Mouse (Mus musculus) heart, adult 2 months (tissue): ENCODE results near the gene Atxn7l1. TPM values are rescaled to one million over a fixed set of nuclear protein-coding genes. Genes with fewer than 3 reads are reported as not detected.

Experiments
- DNase-seq, 2 experiments: peaks; one replicate each; pipeline ENCODE4 v3.0.0; 2021
- H3K27ac ChIP-seq: fragments of 200-600 bp; 2 replicates; pipeline ENCODE4 v1.8.1; 2022
- H3K27me3 ChIP-seq: fragments of 200-500 bp; 2 replicates; pipeline ENCODE4 v1.6.1; 2012; ENCODE audit warnings: mild to moderate bottlenecking, low read length, inconsistent platforms, mixed read lengths; ENCODE audit not compliant: control insufficient read depth, insufficient read depth
- H3K36me3 ChIP-seq: fragments of 200-500 bp; 2 replicates; pipeline ENCODE4 v1.6.1; 2012; ENCODE audit warnings: low read length, inconsistent platforms; ENCODE audit not compliant: control insufficient read depth, insufficient read depth
- H3K4me1 ChIP-seq: fragments of 200-500 bp; 2 replicates; pipeline ENCODE4 v1.6.1; 2011; ENCODE audit warnings: low read length; ENCODE audit not compliant: control insufficient read depth, insufficient read depth
- H3K4me3 ChIP-seq: fragments of 200-600 bp; 2 replicates; pipeline ENCODE4 v1.8.1; 2022
- H3K79me2 ChIP-seq: fragments of 200-500 bp; replicated peaks from 2 replicates; pipeline ENCODE4 v1.6.1; 2012; ENCODE audit warnings: mild to moderate bottlenecking, inconsistent platforms, low read length, moderate library complexity, mixed read lengths; ENCODE audit not compliant: control insufficient read depth, insufficient read depth
- H3K9ac ChIP-seq: fragments of 200-500 bp; 2 replicates; pipeline ENCODE4 v1.6.1; 2012; ENCODE audit warnings: low read depth, mild to moderate bottlenecking, control low read depth, inconsistent platforms, low read length, mixed read lengths
- CTCF ChIP-seq: fragments of 200-600 bp; IDR thresholded peaks from 2 replicates; pipeline ENCODE4 v1.8.1; 2022; ENCODE audit warnings: antibody characterized with exemption, mild to moderate bottlenecking, moderate library complexity
- EP300 ChIP-seq: fragments of 200-500 bp; IDR thresholded peaks from 2 replicates; pipeline ENCODE4 v1.6.1; 2011; ENCODE audit warnings: low read depth, low read length, control low read depth; ENCODE audit not compliant: insufficient read depth
- POLR2A ChIP-seq: fragments of 200-500 bp; IDR thresholded peaks from 2 replicates; pipeline ENCODE4 v1.6.1; 2011; ENCODE audit warnings: mild to moderate bottlenecking, low read depth, low read length, control low read depth; ENCODE audit not compliant: insufficient read depth
- WGBS: fragments of 180-500 bp; shearing (Covaris S2); methylation state at CpG from one replicate; pipeline ENCODE4 v1.1.7; 2018; 5-methylcytosine and 5-hydroxymethylcytosine counted together
- intact Hi-C: fragments of 180-260 bp; cut with DNase I; formaldehyde crosslinking; loops from one replicate; pipeline ENCODE4 v1.15.1; 2025
- polyA plus RNA-seq: library from polyadenylated mRNA; depleted of rRNA; stranded (reverse); fragments of >200 nt; gene quantifications from 2 replicates; pipeline ENCODE4 v1.2.3, GENCODE M21; 2012
- total RNA-seq, 2 experiments: library from RNA; stranded (reverse); gene quantifications; 2 replicates each; pipeline ENCODE4 v1.2.3; 2021

Gene Atxn7l1
- total and polyA plus RNA-seq, 3 experiments = 18.8 to 21.6 (median 19.0) TPM

DNA sequence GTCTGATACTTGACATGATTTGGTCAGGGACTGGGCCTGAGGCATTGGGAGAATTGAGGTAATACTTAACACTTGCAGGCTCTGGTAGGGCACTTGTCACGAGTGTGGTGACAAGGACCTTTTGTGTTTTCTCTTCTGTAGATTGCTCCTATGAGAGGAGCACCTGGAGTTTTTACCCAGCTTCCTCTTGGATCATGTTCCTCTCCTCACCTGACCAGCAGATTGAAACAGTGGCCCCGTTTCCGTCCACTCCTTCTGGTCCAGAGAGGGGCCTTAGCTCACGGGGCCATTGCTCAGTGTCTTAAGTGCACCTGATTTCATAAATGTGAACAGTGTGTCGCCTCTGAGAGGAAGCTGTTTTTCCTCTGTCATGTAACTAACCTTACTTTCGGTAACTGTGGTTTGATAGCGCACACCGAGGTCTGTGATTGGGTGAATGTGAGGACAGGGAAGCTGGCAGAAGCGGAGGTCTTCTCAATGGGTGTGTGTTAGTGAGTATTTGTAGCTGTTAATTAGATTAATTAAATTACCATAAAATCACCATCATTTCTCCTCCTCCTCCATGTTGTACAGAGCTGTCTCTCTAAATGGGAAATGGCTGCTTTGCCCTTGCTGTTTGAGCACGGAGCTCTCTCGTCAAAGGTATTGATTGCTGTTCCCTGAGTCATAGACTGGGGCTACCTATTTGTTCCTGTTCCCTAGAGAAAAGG lies 35.1 kb downstream of the Atxn7l1 start:
- H3K79me2 ChIP-seq = 0 out of 2 replicates have a peak, but pooled peaks cover 2% of the 10 kb centered on the region
- no peaks in the 10 kb centered on the region for H3K27me3 ChIP-seq
- WGBS = 89% methylated on average over 11 of the region's 11 CpGs
- H3K27ac ChIP-seq = no peak overlapping the region
- no peaks in the 10 kb centered on the region; the same call in none of the 2 replicates for H3K36me3 ChIP-seq
- intact Hi-C loops = no loop called here
- TF ChIP-seq POLR2A (no peak), CTCF (no peak), EP300 (no peak)
- H3K4me1 ChIP-seq = no peaks in the 10 kb centered on the region; the same call in 1 of the 2 replicates
- no peak overlapping the region for H3K9ac ChIP-seq
- H3K4me3 ChIP-seq = no peak overlapping the region
- DNase-seq = no peak

DNA sequence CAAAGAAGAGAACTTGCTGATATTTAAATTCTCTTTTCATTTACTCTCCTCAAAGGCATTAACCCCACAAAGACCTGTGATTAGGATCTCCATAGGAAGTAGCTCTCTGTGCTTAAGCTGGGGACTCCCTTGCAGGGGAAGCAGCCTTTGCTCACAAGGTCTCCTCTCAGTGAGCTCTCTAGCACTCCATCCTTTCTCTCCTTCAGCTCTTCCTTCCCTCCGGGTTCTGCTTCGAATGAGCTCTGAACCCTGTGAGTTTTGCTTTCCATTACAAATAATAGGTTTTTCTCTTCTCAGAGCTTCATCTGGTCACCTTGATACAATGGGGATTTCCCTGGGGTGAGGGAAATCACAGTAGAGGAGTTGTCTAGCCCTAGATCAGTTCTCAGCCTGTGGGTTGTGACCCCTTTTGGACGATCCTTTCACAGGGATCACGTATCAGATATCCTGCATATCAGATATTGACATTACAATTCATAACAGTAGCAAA lies 35.7 kb downstream of the Atxn7l1 start:
- Histone ChIP-seq H3K27me3 (no peaks in the 10 kb centered on the region), H3K4me3 (no peak overlapping the region), H3K36me3 (no peaks in the 10 kb centered on the region; the same call in none of the 2 replicates), H3K4me1 (no peaks in the 10 kb centered on the region; the same call in 1 of the 2 replicates), H3K27ac (no peak overlapping the region), H3K79me2 (0 out of 2 replicates have a peak, but pooled peaks cover 2% of the 10 kb centered on the region), H3K9ac (no peak overlapping the region)
- TF ChIP-seq CTCF (no peak), EP300 (no peak), POLR2A (no peak)
- intact Hi-C loops = no loop called here
- WGBS = 81% methylated on average over 4 of the region's 4 CpGs
- no peak for DNase-seq

DNA sequence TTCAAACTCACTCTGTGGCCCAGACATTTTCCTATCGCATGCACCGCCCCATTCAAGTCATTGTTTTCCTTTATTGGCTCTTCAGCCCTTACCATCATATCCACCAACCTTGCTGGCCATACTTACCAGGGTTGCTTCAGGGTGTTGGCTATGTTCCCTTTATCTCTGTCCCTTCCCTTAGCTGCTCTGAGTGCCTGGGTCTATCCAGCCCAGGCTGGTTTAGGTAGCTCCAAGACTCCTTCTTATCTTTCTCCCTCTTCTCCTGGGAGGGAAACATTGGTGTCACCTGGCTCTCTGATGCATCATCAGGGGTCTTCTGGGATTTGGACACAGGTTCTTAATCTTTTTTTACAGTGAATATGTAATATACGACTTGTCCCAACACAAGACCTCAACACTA lies 36.6 kb downstream of the Atxn7l1 start:
- WGBS = 95% methylated on average over 3 of the region's 3 CpGs
- Histone ChIP-seq H3K4me3 (no peak overlapping the region), H3K36me3 (no peaks in the 10 kb centered on the region; the same call in none of the 2 replicates), H3K27ac (no peak overlapping the region), H3K9ac (no peak overlapping the region), H3K79me2 (0 out of 2 replicates have a peak, but pooled peaks cover 2% of the 10 kb centered on the region), H3K4me1 (no peaks in the 10 kb centered on the region; the same call in 1 of the 2 replicates), H3K27me3 (no peaks in the 10 kb centered on the region)
- intact Hi-C loops = no loop called here
- no peak for DNase-seq
- TF ChIP-seq CTCF = no peak
- no peak for TF ChIP-seq POLR2A
- TF ChIP-seq EP300 = no peak

- H3K36me3 ChIP-seq = no peaks in the 10 kb centered on the region; the same call in none of the 2 replicates
- H3K4me1 ChIP-seq = no peaks in the 10 kb centered on the region; the same call in 1 of the 2 replicates
- no peak overlapping the region for H3K9ac ChIP-seq
- H3K27ac ChIP-seq = no peak overlapping the region
- no peak for DNase-seq
- 48% methylated on average over 6 of the region's 6 CpGs for WGBS
- no peak overlapping the region for H3K4me3 ChIP-seq
- TF ChIP-seq EP300 = no peak
- TF ChIP-seq POLR2A = no peak
- TF ChIP-seq CTCF = no peak
- no peaks in the 10 kb centered on the region for H3K27me3 ChIP-seq
- intact Hi-C loops = no loop called here
- H3K79me2 ChIP-seq = 0 out of 2 replicates have a peak, but pooled peaks cover 2% of the 10 kb centered on the region
Measured at GRCm38 (mm10) chr12:33185046-33185445, 37.6 kb downstream of the Atxn7l1 start.

GRCm38 (mm10) chr12:33186331-33186730 lies 38.8 kb downstream of the Atxn7l1 start:
- Histone ChIP-seq H3K79me2 (0 out of 2 replicates have a peak, but pooled peaks cover 2% of the 10 kb centered on the region), H3K4me3 (no peak overlapping the region), H3K36me3 (no peaks in the 10 kb centered on the region; the same call in none of the 2 replicates), H3K9ac (no peak overlapping the region), H3K27me3 (no peaks in the 10 kb centered on the region), H3K27ac (no peak overlapping the region), H3K4me1 (no peaks in the 10 kb centered on the region; the same call in 1 of the 2 replicates)
- DNase-seq = peak; percentile 61 to 70
- WGBS = 74% methylated on average over 2 of the region's 2 CpGs
- TF ChIP-seq EP300 = no peak
- TF ChIP-seq POLR2A = no peak
- TF ChIP-seq CTCF = no peak
- intact Hi-C loops = no loop called here

GRCm38 (mm10) chr12:33190133-33190532 lies 42.6 kb downstream of the Atxn7l1 start:
- no peaks in the 10 kb centered on the region for H3K27me3 ChIP-seq
- no peak overlapping the region for H3K9ac ChIP-seq
- no peak overlapping the region for H3K27ac ChIP-seq
- TF ChIP-seq POLR2A = no peak
- no peak for TF ChIP-seq EP300
- no peak for TF ChIP-seq CTCF
- no peak for DNase-seq
- WGBS = 92% methylated on average over 7 of the region's 7 CpGs
- peaks cover 7% of the 10 kb centered on the region for H3K4me1 ChIP-seq
- intact Hi-C loops = no loop called here
- H3K79me2 ChIP-seq = 0 out of 2 replicates have a peak, but pooled peaks cover 2% of the 10 kb centered on the region
- H3K4me3 ChIP-seq = no peak overlapping the region
- H3K36me3 ChIP-seq = no peaks in the 10 kb centered on the region; the same call in 1 of the 2 replicates
